Mouse (Mus musculus) CH12.LX (cell line): ENCODE data around the gene Klrb1f. TPM values are rescaled to one million over a fixed set of nuclear protein-coding genes. Genes with fewer than 3 reads are reported as not detected.

Experiments
- DNase-seq: peaks from one replicate; pipeline ENCODE4 v3.0.0-alpha.2; 2013; ENCODE audit errors: extremely low read depth
- H3K27ac ChIP-seq: 2 replicates; pipeline ENCODE4 v1.5.1; 2012; ENCODE audit warnings: low read depth, mild to moderate bottlenecking, control low read depth, moderate library complexity; ENCODE audit not compliant: insufficient read depth
- H3K27me3 ChIP-seq: replicated peaks from 2 replicates; pipeline ENCODE3; 2012; ENCODE audit warnings: inconsistent platforms
- H3K36me3 ChIP-seq, 2 experiments: replicated peaks in 1 of 2; 2 replicates each; pipeline versions ENCODE3 to v1.6.1; 2012; ENCODE audit warnings: inconsistent platforms in 1 of 2, low read length in 1 of 2, mild to moderate bottlenecking in 1 of 2, mixed read lengths in 1 of 2, moderate library complexity in 1 of 2; ENCODE audit not compliant: control insufficient read depth in 1 of 2, insufficient read depth in 1 of 2
- H3K4me1 ChIP-seq, 2 experiments: 2 replicates each; pipeline ENCODE4 v1.6.1; 2012; ENCODE audit warnings: inconsistent platforms in 1 of 2, moderate library complexity in 1 of 2; ENCODE audit not compliant: insufficient read depth in 2 of 2, control insufficient read depth in 1 of 2
- H3K4me2 ChIP-seq: 2 replicates; pipeline ENCODE4 v1.6.1; 2012; ENCODE audit warnings: low read depth, mild to moderate bottlenecking, control low read depth; ENCODE audit not compliant: poor library complexity, insufficient read depth, severe bottlenecking
- H3K4me3 ChIP-seq, 3 experiments: fragments of 150-350 bp in 1 of 3; sonication (generic) in 1 of 3; replicated peaks in 1 of 3; 2 replicates each; pipeline versions ENCODE3 to v1.5.1; 2011 to 2012; ENCODE audit warnings: low read depth in 2 of 3, low read length in 2 of 3, mild to moderate bottlenecking in 2 of 3, moderate library complexity in 2 of 3, control low read depth in 1 of 3, improper control_type of control experiment in 1 of 3, inconsistent platforms in 1 of 3, mixed read lengths in 1 of 3; ENCODE audit not compliant: poor library complexity in 1 of 3
- H3K79me2 ChIP-seq: replicated peaks from 2 replicates; pipeline ENCODE4 v1.6.1; 2012; ENCODE audit warnings: mild to moderate bottlenecking, moderate library complexity; ENCODE audit not compliant: control insufficient read depth, poor library complexity, insufficient read depth, severe bottlenecking; ENCODE audit errors: extremely low read depth
- H3K9ac ChIP-seq: 2 replicates; pipeline ENCODE4 v1.6.1; 2012; ENCODE audit warnings: low read depth, mild to moderate bottlenecking, control low read depth, moderate library complexity; ENCODE audit not compliant: insufficient read depth
- H3K9me3 ChIP-seq: replicated peaks from 2 replicates; pipeline ENCODE3; 2012; ENCODE audit warnings: low read length, inconsistent platforms, mixed read lengths
- BHLHE40 ChIP-seq: IDR thresholded peaks from 2 replicates; pipeline ENCODE4 v1.6.1; 2011; ENCODE audit warnings: mild to moderate bottlenecking, low read depth, low read length, improper control_type of control experiment
- CHD1 ChIP-seq: IDR thresholded peaks from 2 replicates; pipeline ENCODE4 v1.6.1; 2012; ENCODE audit warnings: low read depth, low read length, improper control_type of control experiment, inconsistent platforms
- CHD2 ChIP-seq: IDR thresholded peaks from 2 replicates; pipeline ENCODE4 v1.6.1; 2011; ENCODE audit warnings: low read length, improper control_type of control experiment
- EP300 ChIP-seq: IDR thresholded peaks from 2 replicates; pipeline ENCODE4 v1.6.1; 2011; ENCODE audit warnings: low read length, improper control_type of control experiment
- ETS1 ChIP-seq: conservative IDR thresholded peaks from 2 replicates; pipeline ENCODE4 v1.6.1; 2012; ENCODE audit warnings: low read depth, mild to moderate bottlenecking, inconsistent platforms, low read length, improper control_type of control experiment, moderate library complexity
- GABPA ChIP-seq: IDR thresholded peaks from 2 replicates; pipeline ENCODE4 v1.6.1; 2012; ENCODE audit warnings: low read depth, low read length, improper control_type of control experiment, inconsistent platforms; ENCODE audit not compliant: insufficient replicate concordance
- IRF4 ChIP-seq: IDR thresholded peaks from 2 replicates; pipeline ENCODE4 v1.6.1; 2014; ENCODE audit warnings: low read depth, mild to moderate bottlenecking, inconsistent platforms, low read length, improper control_type of control experiment
- JUN ChIP-seq: IDR thresholded peaks from 2 replicates; pipeline ENCODE4 v1.6.1; 2011; ENCODE audit warnings: low read depth, mild to moderate bottlenecking, low read length, improper control_type of control experiment, moderate library complexity; ENCODE audit not compliant: insufficient read depth
- JUND ChIP-seq: conservative IDR thresholded peaks from 2 replicates; pipeline ENCODE4 v1.6.1; 2011; ENCODE audit warnings: low read depth, low read length, improper control_type of control experiment
- KAT2A ChIP-seq: IDR thresholded peaks from 2 replicates; pipeline ENCODE4 v1.6.1; 2012; ENCODE audit warnings: low read length, improper control_type of control experiment, inconsistent platforms; ENCODE audit not compliant: insufficient replicate concordance
- MAX ChIP-seq: IDR thresholded peaks from 2 replicates; pipeline ENCODE4 v1.6.1; 2011; ENCODE audit warnings: low read length, improper control_type of control experiment
- MAZ ChIP-seq: IDR thresholded peaks from 2 replicates; pipeline ENCODE4 v1.6.1; 2012; ENCODE audit warnings: low read depth, mild to moderate bottlenecking, inconsistent platforms, low read length, improper control_type of control experiment, moderate library complexity
- MYC ChIP-seq: IDR thresholded peaks from 2 replicates; pipeline ENCODE4 v1.6.1; 2011; ENCODE audit warnings: low read depth, mild to moderate bottlenecking, improper control_type of control experiment, low read length
- NELFE ChIP-seq: IDR thresholded peaks from 2 replicates; pipeline ENCODE4 v1.6.1; 2011; ENCODE audit warnings: low read depth, low read length, improper control_type of control experiment
- POLR2AphosphoS2 ChIP-seq: IDR thresholded peaks from 2 replicates; pipeline ENCODE4 v1.6.1; 2011; ENCODE audit warnings: low read depth, low read length, improper control_type of control experiment
- SIN3A ChIP-seq: IDR thresholded peaks from 2 replicates; pipeline ENCODE4 v1.6.1; 2012; ENCODE audit warnings: low read length, improper control_type of control experiment, inconsistent platforms
- SMC3 ChIP-seq: IDR thresholded peaks from 2 replicates; pipeline ENCODE4 v1.6.1; 2011; ENCODE audit warnings: low read depth, low read length, improper control_type of control experiment
- TBP ChIP-seq: conservative IDR thresholded peaks from 2 replicates; pipeline ENCODE4 v1.6.1; 2011; ENCODE audit warnings: low read depth, low read length, improper control_type of control experiment
- TCF12 ChIP-seq: IDR thresholded peaks from 2 replicates; pipeline ENCODE4 v1.6.1; 2014; ENCODE audit warnings: low read depth, mild to moderate bottlenecking, inconsistent platforms, low read length, improper control_type of control experiment
- UBTF ChIP-seq: IDR thresholded peaks from 2 replicates; pipeline ENCODE4 v1.6.1; 2012; ENCODE audit warnings: low read depth, mild to moderate bottlenecking, inconsistent platforms, low read length, improper control_type of control experiment, moderate library complexity
- USF2 ChIP-seq: conservative IDR thresholded peaks from 2 replicates; pipeline ENCODE4 v1.6.1; 2011; ENCODE audit warnings: low read depth, low read length, improper control_type of control experiment
- ZC3H11A ChIP-seq: IDR thresholded peaks from 2 replicates; pipeline ENCODE4 v1.6.1; 2012; ENCODE audit warnings: low read depth, mild to moderate bottlenecking, inconsistent platforms, low read length, improper control_type of control experiment
- ZKSCAN1 ChIP-seq: IDR thresholded peaks from 2 replicates; pipeline ENCODE4 v1.6.1; 2012; ENCODE audit warnings: low read depth, inconsistent platforms, low read length, improper control_type of control experiment, borderline replicate concordance
- ZMIZ1 ChIP-seq: IDR thresholded peaks from 2 replicates; pipeline ENCODE4 v1.6.1; 2012; ENCODE audit warnings: low read depth, mild to moderate bottlenecking, inconsistent platforms, low read length, improper control_type of control experiment
- dilution Hi-C: fragments of 300-500 bp; cut with MboI; formaldehyde crosslinking; loops from 2 replicates; pipeline ENCODE4 v1.14.3; 2020; ENCODE audit warnings: low sequenced_read_pairs; ENCODE audit not compliant: extremely low pct_unique_long_range_greater_than_20kb, extremely low pct_ligation_motif_present
- in situ Hi-C: fragments of 300-500 bp; cut with MboI; formaldehyde crosslinking; loops from 3 replicates; pipeline ENCODE4 v1.14.3; 2019; ENCODE audit warnings: low sequenced_read_pairs, low pct_ligation_motif_present, low pct_unique_long_range_greater_than_20kb, mixed read lengths
- polyA plus RNA-seq: library from polyadenylated mRNA; unstranded; fragments of >175 nt; gene quantifications from 2 replicates; pipeline ENCODE4 v1.2.1, GENCODE M21; 2012; ENCODE audit warnings: low read depth; ENCODE audit not compliant: insufficient read length
- total RNA-seq, 2 experiments: library from RNA; depleted of rRNA; stranded (reverse); fragments of 300-350 nt in 1 of 2; fragments of >200 nt in 1 of 2; gene quantifications; 2 replicates each; pipeline ENCODE4 v1.2.3; 2012 to 2014

Klrb1f gene
- total and polyA plus RNA-seq, 3 experiments, result 0.21 to 0.68 (median 0.23) TPM

- no peak for DNase-seq
- Histone ChIP-seq H3K9me3 (no peaks in the 10 kb centered on the region), H3K4me2 (peak overlapping the region; percentile 96; the same call in 1 of the 2 replicates), H3K4me3 (no peak overlapping the region), H3K9ac (peak overlapping the region; percentile 85; the same call in 1 of the 2 replicates), H3K27ac (no peak overlapping the region), H3K27me3 (no peaks in the 10 kb centered on the region), H3K79me2 (no peaks in the 10 kb centered on the region; the same call in 1 of the 2 replicates), H3K4me1 (peaks cover 9 to 41% of the 10 kb centered on the region in 2 experiments; a peak in 3 of 4 replicates), H3K36me3 (peaks cover 9 to 10% of the 10 kb centered on the region in 2 experiments)
- in situ Hi-C loops (no loop called here), dilution Hi-C loops (no loop called here)
- no peak for TF ChIP-seq UBTF
- no peak for TF ChIP-seq POLR2AphosphoS2
- no peak for TF ChIP-seq MYC
- no peak for TF ChIP-seq ZC3H11A
- TF ChIP-seq ZKSCAN1, result no peak
- TF ChIP-seq KAT2A, result no peak
- TF ChIP-seq GABPA, result no peak
- TF ChIP-seq ZMIZ1, result no peak
- no peak for TF ChIP-seq JUN
- TF ChIP-seq USF2, result no peak
- no peak for TF ChIP-seq CHD1
- no peak for TF ChIP-seq EP300
These were observed 32.7 kb upstream of the Klrb1f start for GRCm38 (mm10) chr6:129012966-129013365.

- Histone ChIP-seq H3K4me3 (peak overlapping the region; percentile 38 to 58 (median 47)), H3K27me3 (no peaks in the 10 kb centered on the region), H3K36me3 (peaks cover 16 to 18% of the 10 kb centered on the region in 2 experiments), H3K9ac (peak overlapping the region; percentile 85), H3K79me2 (no peaks in the 10 kb centered on the region; the same call in 1 of the 2 replicates), H3K27ac (peak overlapping the region; percentile 93)
- in situ Hi-C loops (no loop called here), dilution Hi-C loops (no loop called here)
- TF ChIP-seq BHLHE40 (peak; percentile 71), JUND (peak; percentile 81), EP300 (peak; percentile 40; the same call in 1 of the 2 replicates), TBP (peak; percentile 76; the same call in 1 of the 2 replicates), ZKSCAN1 (no peak), IRF4 (0 out of 2 replicates have a peak, but pooled peaks have one; percentile 49), TCF12 (peak; percentile 25; the same call in 1 of the 2 replicates), MAX (no peak), SMC3 (0 out of 2 replicates have a peak, but pooled peaks have one; percentile 4), ETS1 (0 out of 2 replicates have a peak, but pooled peaks have one; percentile 15), MAZ (no peak), JUN (peak; percentile 65), SIN3A (no peak; the same call in 1 of the 2 replicates), CHD2 (no peak), NELFE (no peak)
- TF ChIP-seq, all 38 proteins: peak for 9
- Histone ChIP-seq H3K4me1 (peaks cover 9 to 41% of the 10 kb centered on the region in 2 experiments; a peak in 3 of 4 replicates), H3K4me2 (peak overlapping the region; percentile 96), H3K9me3 (no peaks in the 10 kb centered on the region)
- DNase-seq, result peak; percentile 49
These were observed 31.9 kb upstream of the Klrb1f start for GRCm38 (mm10) chr6:129013762-129014276.
